Mouse (Mus musculus): ENCODE measurements around the gene Tecta.

Tecta gene

GRCm38 (mm10) chr9:42320616-42321015 lies 79.1 kb downstream of the Tecta start:
- no peak for DNase-seq (ENCODE audit: low spot score)

GRCm38 (mm10) chr9:42318455-42318987 lies 81.2 kb downstream of the Tecta start:
- no peak for DNase-seq (ENCODE audit: low spot score)

GRCm38 (mm10) chr9:42317337-42317736 lies 82.4 kb downstream of the Tecta start:
- no peak for DNase-seq (ENCODE audit: low spot score)

- no peak for DNase-seq (ENCODE audit: low spot score)
Measured at GRCm38 (mm10) chr9:42315816-42316215, 83.9 kb downstream of the Tecta start.

- DNase-seq (ENCODE audit: low spot score), result peak; percentile 9
Measured at GRCm38 (mm10) chr9:42314959-42315358, 84.8 kb downstream of the Tecta start.

GRCm38 (mm10) chr9:42314388-42314787 lies 85.3 kb downstream of the Tecta start:
- DNase-seq (ENCODE audit: low spot score), result no peak

GRCm38 (mm10) chr9:42313872-42314271 lies 85.9 kb downstream of the Tecta start:
- no peak for DNase-seq (ENCODE audit: low spot score)

GRCm38 (mm10) chr9:42311311-42311710 lies 88.4 kb downstream of the Tecta start:
- no peak for DNase-seq (ENCODE audit: low spot score)

GRCm38 (mm10) chr9:42303894-42304293 lies 95.8 kb downstream of the Tecta start:
- DNase-seq (ENCODE audit: low spot score), result no peak

GRCm38 (mm10) chr9:42301082-42301633 lies 98.6 kb downstream of the Tecta start:
- no peak for DNase-seq (ENCODE audit: low spot score)

GRCm38 (mm10) chr9:42296297-42296922 lies 103.3 kb downstream of the Tecta start:
- no peak for DNase-seq (ENCODE audit: low spot score)

GRCm38 (mm10) chr9:42294131-42294530 lies 105.6 kb downstream of the Tecta start:
- no peak for DNase-seq (ENCODE audit: low spot score)

- DNase-seq (ENCODE audit: low spot score), result no peak
Measured at GRCm38 (mm10) chr9:42293596-42293995, 106.1 kb downstream of the Tecta start.

- DNase-seq (ENCODE audit: low spot score), result no peak
Measured at GRCm38 (mm10) chr9:42293051-42293450, 106.7 kb downstream of the Tecta start.

GRCm38 (mm10) chr9:42279676-42280075 lies 120.1 kb downstream of the Tecta start:
- no peak for DNase-seq (ENCODE audit: low spot score)

All from MN1 (cell line).